Mouse (Mus musculus) spleen, postnatal 36 days (tissue): ENCODE measurements around the gene Znrf2.
"Not testable (repeated sequence)": the region's sequence is repeated elsewhere in the genome, so short reads cannot be mapped to it uniquely, and the experiment has no call there.

Experiments used
- DNase-seq, 2 experiments: peaks; one replicate each; pipeline ENCODE4 v3.0.0; 2022; ENCODE audit warnings: low spot score in 2 of 2, mixed read lengths in 1 of 2

Gene Znrf2

DNA sequence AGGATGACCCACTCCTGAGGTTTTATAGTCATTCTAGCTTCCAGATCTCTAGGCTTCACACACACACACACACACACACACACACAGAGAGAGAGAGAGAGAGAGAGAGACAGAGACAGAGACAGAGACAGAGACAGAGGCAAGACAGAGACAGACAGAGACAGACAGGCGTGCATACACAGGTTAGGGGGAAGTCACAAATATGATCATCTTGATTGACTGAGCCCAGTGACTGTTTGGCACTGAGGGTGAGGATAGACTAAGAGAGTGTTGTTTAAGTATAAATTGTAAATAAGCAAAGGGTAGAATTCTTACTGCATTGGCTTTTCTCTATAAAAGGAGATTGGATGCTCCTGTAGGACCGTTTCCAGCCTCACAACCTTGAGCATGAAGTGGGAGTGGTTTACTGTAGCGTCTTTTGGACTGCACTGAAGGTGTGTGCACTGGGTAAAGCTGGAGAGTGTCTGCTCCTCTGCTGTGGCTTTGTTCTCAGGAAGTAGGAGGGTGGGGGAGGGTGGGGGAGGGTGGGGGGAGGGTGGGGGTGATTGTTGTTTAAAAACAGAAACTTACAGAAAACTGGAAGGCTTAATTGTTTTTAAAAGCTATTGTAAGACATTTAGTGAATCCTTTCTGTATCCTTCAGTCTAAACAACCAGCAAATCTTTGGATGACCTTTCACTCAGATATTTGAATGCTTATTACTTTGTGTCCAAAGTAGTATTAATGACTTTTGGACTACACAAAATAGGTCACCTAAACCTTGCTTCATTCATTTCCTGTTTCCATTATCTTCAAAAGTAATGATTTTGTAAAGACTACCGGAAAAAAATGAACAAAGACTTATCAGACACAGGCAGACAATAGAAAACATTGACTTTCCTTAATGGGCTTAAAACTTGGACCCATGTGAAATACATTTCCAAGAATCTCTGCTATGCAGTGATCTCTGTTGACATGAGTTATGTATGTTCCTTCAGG, 32.8 kb downstream of the Znrf2 start:
- DNase-seq: no peak

DNA sequence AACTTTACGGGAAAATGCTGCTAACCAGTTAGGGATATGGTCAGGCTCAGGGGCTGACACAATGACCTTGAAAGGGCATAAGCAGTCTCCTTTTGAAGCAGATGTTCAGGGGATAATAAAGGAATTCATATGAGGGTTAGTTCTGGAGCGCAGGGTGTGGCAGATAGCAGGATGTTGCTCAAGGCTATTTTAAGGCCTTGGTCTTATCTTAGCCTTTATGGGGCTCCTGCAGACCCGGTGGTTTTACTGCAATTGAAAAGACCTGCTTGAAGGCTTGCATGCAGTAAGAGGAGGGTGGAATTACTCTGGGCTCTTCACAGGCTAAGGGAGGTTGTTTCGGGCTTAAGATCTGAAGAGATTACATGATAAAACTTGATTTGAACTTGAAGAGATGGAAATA, 35.1 kb downstream of the Znrf2 start:
- no peak for DNase-seq

DNA sequence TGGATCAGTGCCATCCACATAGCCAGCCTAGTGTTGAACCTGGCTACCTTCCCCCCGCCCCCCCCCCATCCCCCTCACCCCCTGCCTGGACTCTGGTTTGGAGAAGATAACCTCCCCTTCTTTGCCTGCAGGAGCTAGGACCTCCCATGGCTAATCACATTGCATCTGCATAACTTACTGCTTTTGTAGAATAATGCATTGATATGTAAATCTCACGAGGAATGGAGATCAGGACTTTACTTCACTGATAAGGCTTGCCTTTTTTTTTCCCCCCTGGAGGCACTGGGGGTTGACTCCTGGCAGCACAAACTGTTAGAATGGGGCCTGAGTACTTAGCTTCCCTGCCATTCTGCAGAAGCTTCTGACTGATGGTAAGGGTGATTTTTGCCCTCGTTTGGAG, 36.0 kb downstream of the Znrf2 start:
- DNase-seq: no peak

DNA sequence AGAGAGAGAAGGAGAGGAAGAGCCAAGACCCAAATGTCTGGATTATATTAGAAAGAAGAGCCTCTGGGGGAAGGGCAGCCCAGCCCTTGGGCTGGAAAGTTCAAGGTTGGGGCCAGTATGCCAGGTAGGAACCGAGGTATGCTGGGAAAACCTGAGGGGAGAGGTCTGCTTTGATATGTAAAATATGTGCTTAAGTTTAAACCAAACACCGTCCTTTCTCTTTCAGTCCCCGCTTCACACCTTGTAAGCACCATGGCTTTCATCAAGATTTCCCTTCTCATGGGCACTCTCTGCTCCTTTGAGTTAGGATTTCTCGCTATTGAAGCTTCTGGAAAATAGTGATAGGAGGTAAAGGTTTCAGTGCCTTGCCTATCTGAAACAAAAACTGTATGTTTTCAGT, 38.1 kb downstream of the Znrf2 start:
- no peak for DNase-seq

DNA sequence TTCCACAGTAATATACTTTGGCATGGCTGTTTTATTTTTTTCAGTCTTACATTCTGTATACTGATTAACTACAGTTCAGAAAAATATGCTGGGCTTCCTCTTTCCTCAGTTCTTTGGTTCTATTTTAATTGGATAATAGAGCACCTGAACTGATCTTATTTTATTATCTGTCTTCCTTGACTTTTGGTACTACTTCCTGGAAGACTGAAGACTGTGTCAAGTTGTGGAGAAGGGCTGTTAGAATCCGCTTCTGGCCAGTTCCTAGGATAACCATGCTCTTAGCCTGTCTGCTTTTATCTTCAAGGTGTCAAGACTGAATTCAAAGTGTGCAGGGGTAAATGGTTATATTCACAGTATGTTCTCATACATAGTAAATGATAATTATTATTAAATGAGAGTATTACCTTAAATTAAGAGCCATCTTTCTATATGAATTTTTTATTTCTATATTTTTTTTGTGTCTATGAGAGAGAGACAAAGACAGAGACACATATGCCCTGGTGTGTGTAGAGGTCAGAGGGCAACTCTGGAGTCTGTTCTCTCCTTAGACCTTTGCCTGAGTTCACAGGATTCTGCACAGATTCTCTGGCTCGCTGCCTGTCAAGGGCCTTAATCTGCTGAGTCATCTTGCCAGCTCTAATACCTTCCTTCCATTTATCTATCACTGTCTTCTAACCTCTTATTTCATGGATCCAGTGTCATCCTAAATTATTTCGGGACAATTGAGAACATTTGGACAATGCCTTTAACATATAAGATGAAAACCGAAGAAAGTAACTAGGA, 39.3 kb downstream of the Znrf2 start:
- DNase-seq: no peak

DNA sequence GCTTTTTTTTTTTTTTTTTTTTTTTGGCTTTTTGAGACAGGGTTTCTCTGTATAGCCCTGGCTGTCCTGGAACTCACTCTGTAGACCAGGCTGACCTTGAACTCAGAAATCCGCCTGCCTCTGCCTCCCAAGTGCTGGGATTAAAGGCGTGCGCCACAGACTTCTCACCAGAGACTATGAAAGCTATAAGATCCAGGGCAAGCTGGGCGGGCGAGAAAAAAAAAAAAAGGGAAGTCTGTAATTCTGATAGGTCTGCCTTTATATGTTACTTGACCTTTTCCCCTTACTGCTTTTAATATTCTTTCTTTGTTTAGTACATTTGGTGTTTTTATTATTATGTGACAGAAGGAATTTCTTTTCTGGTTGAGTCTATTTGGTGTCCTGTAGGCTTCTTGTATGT, 42.4 kb downstream of the Znrf2 start:
- not testable (repeated sequence) for DNase-seq

DNA sequence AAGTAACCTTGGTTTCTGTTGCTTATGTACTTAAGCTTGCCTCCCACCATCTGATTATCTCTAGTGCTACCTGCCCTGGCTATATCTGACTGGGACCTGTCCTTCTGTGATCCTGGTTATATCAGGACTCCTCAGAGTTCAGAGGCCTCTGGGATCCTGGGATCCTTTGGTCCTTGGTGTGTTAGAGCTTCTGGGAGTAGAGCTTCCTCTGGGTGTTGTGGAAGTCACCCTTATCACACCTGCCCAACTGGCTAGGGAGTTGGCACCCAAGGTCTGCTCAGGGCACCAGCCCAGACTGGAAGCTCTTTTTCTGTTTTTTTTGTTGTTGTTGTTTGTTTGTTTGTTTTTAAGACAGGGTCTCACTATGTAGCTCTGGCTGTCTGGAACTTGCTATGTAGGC, 43.5 kb downstream of the Znrf2 start:
- DNase-seq: no peak

DNA sequence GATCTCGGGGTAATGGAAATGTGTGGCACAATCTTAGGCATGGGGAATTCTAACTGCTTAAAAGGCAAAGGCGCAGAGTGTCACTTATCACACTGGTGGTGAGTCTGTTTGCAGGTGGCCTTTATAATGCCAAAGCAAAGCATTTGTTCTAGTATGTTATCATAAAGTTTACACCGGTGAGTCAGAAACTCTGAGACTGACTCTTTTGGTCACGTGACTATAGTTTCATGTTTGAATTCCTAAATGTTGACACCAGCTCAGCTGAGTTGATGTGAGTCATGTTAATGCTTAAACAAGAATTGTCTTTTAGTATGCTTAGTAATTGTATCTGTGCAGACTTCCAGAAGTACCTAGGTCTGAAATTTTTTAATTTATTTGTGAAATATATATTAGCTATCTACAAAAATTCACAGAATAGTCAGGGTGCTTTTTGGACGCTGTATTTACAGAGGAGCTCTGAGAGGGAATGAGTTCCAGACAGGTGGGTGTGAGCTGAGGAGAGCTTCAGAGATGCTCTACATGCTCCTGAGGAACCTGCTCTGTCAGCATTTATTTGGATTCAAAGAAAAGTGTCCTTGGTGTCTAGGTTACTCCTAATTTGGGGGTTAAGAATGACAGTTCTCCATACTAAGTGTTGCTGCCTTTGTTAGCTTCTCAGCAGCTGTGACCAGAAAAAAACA, 50.2 kb downstream of the Znrf2 start:
- DNase-seq: no peak

DNA sequence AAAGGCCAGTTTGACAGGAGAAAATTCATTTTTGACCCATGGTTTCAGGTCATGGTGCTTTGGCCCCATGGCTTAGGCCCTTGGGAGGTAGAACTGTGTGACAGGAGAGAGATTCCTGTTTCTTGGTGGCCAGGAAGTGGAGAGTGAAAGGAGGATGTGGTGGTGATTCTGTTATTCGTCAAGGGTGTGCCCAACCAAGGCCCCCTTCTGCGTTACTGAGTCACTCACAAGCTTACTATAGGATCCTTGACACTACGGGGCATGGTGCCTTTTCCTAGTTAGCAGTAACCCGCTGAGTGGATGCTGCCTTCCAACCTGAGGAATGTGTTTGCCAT, 50.7 kb downstream of the Znrf2 start:
- DNase-seq: peak in 1 of 2 experiments; percentile 20

DNA sequence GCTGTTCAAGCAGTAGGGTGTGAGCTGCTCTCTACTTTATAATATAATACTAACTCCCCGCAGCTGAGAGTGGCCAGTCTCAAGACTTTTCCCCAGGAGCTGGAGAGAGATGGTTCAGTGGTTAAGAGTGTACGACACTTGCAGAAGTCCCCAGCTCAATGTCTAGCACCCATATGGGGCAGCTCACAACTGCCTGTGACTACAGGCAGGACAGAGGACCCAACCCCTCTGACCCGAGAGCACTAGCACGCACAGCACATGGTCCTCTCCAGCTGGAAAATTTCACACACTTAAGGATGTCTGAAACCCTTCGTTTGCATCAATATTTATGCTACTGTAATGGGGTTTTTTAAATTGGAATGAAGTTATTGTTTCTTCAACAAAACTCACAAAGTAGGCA, 56.3 kb downstream of the Znrf2 start:
- no peak for DNase-seq

DNA sequence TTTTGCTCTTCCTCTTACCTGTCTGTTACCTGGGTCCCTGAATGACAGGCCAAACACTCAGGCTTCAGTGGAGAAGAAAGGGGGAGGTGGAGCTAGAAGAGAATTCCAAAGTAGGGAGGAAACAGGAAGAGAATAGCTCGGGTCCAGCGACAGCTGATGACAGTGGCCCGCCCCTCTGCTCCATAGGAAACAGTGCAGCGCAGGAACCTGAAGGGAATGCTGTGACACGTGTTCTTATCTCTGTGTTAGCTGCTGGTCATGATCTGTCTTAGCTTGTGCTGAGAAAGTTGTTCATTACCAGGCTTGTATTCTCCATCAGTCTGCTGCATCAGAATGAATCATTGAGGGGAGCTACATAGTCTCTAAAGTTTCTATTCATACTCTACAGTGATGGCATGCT, 60.1 kb downstream of the Znrf2 start:
- no peak for DNase-seq

DNA sequence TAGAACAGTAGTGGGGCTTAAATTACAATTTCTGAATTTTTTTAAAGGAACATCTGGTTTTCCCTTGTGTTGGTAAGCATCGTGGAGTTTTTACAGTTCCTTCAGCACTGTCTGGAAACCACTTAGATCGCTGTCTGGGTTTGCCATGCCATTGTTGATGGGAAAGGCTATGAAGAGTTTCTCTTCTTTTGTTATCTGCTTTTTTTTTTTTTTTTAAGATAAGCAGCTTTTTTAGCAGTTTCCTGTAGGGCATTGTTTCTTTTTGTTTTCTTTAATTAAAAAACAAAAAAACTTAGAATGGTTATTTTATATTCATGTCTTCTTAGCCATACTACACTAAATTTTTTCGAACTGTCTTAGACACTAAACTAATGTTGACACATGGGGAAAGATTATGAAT, 60.9 kb downstream of the Znrf2 start:
- no peak for DNase-seq

DNA sequence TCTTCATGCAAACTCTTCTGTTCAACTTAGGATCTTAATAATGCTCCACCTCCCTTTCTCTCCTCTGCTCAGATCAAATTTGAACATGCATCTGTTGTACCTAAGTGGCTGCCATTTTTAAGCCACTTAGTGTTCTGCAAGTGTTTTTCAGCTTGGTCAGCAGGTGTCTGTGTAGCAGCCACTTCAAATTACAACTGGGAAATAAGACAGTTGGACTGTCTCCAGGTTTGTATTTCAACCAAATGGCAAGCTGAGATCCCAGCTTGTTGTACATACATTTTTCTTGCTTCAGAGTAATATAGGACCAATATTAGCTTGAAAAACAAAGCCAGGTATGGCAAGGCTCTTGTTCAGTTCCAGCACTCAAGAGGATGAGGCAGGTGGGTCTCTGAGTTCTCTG, 61.8 kb downstream of the Znrf2 start:
- no peak for DNase-seq

DNA sequence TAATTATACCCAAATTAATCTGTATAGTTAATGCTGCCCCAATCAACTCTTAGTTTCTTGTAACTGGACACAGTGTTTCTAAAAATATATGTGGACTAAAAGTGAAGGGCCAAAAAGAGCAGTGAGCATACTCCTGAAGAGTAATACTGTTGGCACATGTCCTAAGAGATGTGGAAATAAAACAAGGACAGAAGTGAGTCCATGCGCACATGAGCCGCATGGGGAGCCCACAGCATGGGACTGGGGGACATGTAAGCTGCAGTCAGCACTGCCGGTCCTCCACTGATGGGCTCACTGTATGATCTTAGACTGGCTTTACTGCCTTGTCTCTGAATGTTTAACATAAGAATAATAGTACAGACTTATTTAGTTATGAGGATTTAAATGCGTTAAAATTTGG, 63.4 kb downstream of the Znrf2 start:
- no peak for DNase-seq

DNA sequence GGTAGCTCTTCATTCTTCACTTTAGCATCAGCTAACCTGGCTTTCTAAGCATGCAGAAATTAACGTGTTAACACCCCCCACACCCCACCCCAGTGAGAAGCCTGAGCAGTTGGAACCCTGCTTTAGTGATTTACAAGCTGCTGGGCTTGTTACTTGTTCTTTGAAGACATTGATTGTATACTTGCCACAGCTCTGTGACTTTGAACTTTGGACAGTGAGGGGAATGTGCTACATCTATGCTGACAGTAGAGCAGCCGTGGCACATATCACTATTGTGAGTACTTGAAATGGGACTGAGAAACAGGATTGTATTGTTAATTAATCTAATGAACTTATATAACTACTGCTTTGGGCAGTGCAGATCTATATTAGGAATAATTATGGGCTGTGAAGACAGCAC, 66.7 kb downstream of the Znrf2 start:
- no peak for DNase-seq

DNA sequence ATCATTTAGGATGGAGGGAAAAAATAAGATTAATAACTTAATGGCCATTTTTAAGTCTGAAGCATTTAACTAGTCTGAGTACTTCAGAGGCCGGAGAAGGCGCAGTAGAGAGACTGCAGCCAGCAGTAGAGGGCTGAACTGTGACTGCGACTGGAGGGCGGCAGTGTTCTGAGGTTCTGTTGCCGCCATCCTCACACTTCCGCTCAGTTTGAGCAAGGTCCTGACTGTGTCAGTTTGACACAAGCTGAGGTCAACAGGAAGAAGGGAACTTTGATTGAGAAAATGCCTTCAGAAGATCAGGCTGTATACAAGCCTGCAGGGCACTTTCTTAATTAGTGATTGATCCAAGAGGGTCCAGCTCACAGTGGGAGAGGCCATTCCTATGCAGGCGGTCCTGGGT, 69.5 kb downstream of the Znrf2 start:
- no peak for DNase-seq

DNA sequence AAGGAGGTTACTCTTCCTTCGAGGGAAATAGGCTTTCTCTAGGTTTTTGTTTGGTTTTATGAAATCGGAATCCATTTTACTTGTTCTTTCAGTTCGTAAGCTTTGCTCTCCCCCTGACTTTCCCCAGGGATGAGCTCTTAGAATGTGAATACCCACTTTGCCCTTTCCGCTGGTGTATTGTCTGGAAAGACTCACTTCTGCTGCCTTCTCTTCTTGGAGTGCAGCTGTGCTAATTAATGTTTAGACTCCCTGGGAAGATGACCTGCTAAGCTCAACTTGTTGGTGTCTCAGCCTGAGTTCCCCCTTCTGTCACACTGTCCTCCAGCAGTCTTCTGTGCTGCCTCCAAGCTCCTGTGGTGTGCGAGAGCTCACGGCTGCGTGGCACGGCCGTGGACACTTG, 73.5 kb downstream of the Znrf2 start:
- no peak for DNase-seq

DNA sequence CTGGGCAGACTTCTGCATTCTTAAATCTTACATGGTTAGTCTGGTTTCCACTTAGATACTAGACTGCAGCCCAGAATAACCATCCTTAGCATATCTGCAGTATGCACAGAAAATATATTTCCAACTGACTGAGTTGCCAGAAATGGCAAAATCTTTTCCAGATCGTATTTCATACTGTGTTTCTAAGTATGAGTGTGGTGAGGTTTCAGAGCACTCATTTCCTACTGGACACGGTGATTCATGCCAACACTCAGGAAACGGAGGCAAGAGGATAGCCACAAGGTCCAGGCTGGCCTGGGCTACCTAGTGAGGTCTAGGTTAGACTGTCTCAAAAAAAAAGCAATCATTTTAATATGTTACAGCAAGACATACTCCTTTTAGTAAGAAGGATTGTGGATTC, 74.7 kb downstream of the Znrf2 start:
- DNase-seq: no peak

DNA sequence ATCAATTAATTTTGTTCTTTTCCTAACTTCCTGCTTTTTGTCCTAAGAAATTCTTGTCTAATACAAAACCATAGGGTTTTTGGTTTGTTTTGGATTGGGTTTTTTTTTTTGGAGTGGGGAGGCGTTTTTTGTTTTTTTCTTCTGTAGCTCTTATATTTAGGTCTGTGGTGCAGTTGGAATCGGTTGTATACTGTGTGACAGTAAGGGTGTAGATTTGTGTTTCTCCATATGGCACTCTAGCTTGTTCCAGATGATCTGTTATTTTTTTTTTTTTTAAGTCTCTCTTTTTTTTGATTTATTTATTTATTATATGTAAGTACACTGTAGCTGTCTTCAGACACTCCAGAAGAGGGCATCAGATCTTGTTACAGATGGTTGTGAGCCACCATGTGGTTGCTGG, 83.5 kb downstream of the Znrf2 start:
- no peak for DNase-seq

DNA sequence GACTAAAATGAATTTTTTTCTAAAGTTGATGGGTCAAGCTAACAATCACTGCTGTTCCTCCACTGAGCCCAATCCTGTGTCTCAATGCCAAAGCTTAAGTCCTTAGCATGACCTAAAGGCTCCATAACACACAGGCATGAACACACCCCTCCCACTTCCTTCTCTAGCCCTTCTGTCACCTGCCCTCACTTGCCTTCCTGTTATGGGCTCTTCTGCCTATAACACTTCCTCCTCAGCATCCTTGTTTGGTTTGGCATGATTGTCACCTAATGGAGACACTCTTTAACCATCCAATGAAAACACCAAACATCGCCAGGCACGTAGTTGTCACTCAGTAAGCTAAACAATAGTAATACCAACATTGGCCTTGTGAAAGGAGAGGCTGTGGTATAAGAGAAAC, 85.8 kb downstream of the Znrf2 start:
- DNase-seq: peak in 1 of 2 experiments; percentile 7

DNA sequence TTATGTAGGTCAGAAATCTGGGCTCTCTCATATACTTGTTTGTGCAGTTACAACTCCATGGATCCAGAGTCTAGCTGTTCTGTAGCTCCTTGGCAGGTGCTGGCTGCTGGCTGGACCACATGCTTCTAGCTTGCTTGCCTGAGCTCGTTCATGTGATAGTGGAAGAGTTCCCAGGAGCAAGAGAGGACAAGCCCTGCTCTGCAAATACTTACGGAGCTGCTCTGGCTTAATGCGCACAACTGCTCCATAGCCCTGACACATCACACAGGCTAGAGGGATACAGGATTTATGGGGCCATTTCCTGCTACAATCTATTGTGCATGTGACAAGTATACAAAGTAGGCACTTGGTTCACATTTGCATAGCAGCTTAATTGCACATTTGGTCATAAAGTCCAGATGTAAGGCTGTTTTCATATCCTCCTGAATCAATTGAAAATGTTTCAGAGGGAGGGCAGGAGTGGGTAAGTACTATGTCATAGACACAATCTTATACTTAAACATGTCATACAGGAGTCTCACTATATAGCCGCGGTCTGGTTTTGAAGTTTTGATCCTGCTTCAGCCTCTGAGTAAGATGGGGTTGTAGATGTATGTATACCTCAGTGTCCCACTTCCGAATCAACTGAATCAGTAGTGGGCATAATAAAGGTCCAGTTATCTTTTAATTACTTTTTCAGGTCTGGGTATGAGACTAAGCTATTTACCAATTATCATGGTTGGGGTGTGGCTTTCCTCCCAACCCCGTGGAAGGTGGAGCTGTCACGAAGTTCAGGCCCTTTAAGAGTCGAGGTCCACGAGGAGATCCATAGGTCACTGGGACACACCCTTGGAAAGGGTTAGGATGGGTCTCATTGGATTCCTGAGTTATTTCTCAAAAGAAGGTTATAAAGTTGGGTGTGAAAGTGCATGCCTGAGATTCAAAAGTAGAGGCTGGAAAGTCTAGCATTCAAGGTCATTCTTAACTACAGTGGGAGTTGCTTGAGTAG, 89.6 kb downstream of the Znrf2 start:
- DNase-seq: no peak
